Mouse (Mus musculus) CD4-positive, CD25-positive, alpha-beta regulatory T cell, adult 4 months (primary cell): ENCODE data around the gene Dyx1c1. TPM values are rescaled to one million over a fixed set of nuclear protein-coding genes. Genes with fewer than 3 reads are reported as not detected.
A peak's percentile ranks its signal among the peaks of the same experiment; 100 is the strongest.

Experiments
- ATAC-seq: one replicate; pipeline ENCODE4 v1.8.0; 2017
- polyA plus RNA-seq, 2 experiments: library from polyadenylated mRNA; unstranded; fragments of 100-300 nt; shearing (Covaris generic); gene quantifications; one replicate each; pipeline ENCODE4 v1.2.1; 2017

Dyx1c1 gene
- polyA plus RNA-seq, 2 experiments from 2014 or later: 3.7 to 4.0 TPM

DNA sequence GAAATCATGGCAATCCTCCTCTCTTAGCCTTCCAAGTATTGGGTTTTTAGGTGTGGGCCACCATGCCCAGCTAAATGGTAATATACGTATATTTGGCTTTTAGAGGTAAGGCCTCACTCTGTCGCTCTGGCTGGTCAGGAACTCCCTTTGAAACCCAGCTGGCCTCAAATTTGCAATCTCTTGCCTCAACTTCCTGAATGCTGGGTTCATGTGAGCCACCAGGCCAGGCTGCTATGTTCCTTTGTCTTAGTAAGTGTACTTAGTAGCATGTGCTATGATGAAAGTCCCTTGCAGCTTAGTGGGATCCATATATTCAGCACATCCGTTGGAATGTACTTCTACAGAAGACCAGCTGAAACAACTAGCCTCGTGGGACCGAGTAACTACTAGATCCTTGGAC, 16.1 kb downstream of the Dyx1c1 start:
- no peak for ATAC-seq

DNA sequence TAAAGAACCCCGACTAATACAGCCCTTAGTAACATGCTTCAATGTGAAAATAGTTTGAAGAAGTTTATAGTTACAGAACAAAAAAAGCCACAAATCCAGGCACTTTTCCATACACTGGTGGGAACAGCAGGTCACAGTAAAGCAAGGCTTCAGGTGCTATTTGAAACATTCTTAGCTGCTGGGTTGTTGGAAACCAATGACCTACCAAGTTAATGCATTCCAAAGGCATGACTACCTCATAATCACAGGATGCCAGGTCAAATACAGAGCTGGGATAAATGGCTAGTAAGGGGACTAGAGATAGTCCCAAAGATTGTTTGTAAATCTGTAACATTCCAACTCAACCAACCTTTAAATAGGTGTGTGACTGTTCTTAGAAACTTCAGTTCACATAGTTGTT, 16.7 kb downstream of the Dyx1c1 start:
- no peak for ATAC-seq

- no peak for ATAC-seq
Observed at GRCm38 (mm10) chr9:72983066-72983465, 24.5 kb downstream of the Dyx1c1 start.

DNA sequence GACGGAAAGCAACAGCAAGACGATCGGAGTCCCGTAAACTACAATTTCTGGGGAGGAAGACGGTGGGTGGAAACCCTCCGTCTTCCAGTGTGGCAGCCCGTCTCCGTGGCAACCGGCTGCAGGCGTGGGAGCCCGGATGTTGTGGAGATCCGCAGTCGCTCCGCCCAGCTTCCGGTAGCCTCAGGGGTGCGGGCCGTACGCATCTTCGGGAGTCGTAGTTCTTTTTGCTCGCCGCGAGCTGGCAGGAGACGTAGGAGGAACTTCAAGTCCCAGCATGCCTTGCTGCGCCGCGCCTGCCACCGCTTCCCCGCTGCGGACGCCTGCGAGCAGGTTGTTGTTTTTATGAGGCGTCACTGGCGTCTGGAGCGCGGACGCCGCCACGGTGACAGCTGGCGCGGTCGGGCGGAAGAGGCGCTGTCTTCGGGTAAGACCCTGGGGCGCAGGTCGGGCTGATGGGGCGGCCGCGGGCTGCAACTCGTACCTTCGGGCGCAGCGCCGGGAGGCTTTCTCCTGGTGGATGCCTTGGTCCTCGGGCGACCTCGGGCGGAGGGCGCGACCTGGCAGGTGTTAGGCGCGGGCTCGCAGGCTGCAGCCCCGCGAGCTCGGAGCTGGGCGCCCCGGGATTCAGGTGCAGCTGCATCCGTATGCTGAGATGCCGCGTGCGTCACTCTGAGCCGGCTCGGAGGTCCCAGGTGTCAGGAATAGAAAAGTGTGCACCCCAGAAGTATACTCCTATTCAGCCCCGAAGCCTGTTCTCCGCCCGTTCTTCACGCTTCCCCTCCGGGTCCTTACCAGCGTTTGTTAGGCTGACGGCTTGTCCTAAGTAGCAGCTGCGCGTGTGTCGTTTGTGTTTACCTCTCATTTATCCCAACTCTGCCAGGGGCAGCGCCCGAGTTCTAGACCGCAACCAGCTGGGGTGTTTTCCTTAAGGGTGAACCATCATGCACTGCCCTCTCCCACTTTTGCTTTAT, 26.9 kb downstream of the Dyx1c1 start, which contains the start of the genes Ccpg1os and Ccpg1:
Gene Ccpg1os, minus strand, starts transcription at position 133 of the 971 bp plus-strand sequence.
Gene Ccpg1, plus strand, starts transcription at position 180 of the 971 bp plus-strand sequence.
- ATAC-seq: peak; percentile 95

GRCm38 (mm10) chr9:72987703-72988102, 29.1 kb downstream of the Dyx1c1 start:
- ATAC-seq: no peak

GRCm38 (mm10) chr9:72988706-72989105, 30.1 kb downstream of the Dyx1c1 start:
- no peak for ATAC-seq

DNA sequence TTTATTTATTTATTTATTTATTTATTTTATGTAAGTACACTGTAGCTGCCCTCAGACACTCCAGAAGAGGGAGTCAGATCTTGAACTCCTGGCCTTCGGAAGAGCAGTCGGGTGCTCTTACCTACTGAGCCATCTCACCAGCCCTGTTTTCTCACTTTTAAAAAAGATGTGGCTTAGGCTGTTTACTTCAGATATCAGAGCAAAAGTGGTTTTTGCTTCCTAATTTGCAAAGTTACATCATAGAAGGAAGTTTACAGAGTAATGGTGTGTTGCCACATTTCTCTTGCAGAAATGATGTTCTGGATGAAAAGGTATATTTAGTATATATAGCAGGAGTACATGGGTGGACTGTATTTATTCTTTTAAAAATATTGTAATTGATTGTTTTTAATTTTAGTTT, 32.8 kb downstream of the Dyx1c1 start:
- ATAC-seq: no peak

DNA sequence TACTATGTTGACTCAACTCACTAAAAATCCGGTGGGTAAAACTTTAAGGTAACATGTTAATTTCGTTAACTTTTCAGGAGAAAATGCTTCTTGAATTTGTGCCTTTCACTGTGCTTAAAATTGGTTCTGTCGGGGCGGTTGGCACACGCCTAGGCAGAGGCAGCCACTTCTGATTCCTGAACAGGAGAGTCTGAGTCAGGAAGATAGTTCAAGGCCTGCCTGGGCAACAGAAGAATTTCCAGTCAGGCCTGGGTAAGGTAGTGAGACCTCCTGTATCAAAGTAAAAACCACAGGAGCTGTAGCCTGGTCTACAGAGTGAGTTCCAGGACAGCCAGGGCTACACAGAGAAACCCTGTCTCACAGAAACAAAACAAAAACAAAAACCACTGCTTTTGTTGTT, 34.0 kb downstream of the Dyx1c1 start:
- no peak for ATAC-seq

DNA sequence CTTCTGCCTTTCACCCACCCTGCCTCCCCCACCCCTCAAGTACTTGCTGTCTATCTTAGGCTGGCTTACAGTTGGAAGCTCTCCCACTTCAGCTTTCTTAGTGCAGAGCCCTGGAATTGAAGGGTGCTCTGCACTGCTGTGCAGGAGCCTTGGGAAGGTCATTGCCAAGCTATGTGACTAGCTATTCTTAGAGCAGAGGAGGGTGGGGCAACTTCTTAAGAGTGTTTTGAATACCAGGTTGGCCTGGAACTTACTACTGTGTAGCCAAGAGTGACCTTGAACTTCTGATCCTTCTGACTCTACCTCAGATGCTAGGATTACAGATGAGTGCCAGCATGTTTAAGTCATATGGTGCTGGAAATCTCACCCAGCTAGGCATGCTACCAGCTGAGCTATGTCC, 37.6 kb downstream of the Dyx1c1 start:
- ATAC-seq: no peak

GRCm38 (mm10) chr9:72996806-72997205, 38.2 kb downstream of the Dyx1c1 start:
- no peak for ATAC-seq

DNA sequence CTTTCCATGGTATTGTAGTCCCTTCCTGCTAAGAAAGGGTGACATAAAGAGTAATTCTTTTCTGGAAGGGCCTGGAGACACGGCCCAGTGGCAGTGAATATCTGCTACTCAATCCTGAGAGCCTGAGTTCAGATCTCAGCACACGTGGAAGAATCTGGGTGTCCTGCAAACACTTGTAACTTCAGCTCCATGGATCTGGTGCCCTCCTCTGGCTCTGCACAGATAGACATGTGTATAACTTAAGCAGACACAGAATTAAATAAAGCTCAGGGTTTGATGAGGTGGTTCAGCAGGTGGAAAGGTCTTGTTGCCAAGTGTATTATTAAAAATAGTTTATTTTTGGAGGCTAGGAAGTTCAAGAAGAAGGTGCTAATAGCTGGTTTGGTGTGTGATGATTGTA, 41.9 kb downstream of the Dyx1c1 start:
- no peak for ATAC-seq

- ATAC-seq: no peak
Observed at GRCm38 (mm10) chr9:73001314-73002011, 42.9 kb downstream of the Dyx1c1 start.

DNA sequence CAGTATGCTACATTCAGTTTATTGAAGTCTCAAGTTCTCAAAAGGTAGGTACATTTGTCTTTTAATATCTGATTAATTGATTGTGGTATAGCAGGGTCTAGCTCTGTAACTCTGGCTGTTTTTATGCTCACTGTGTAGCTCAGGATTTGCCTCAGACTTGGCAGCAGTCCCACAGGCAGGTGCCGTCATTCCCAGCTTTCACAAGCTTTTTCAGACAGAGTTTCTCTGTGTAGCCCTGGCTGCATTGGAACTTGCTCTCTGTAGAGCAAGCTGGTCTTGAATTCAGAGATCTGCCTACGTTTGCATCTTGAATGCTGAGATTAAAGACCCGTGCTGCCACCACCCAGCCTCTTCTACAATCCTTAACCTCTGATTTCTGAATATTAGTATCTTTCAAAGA, 43.6 kb downstream of the Dyx1c1 start:
- no peak for ATAC-seq

DNA sequence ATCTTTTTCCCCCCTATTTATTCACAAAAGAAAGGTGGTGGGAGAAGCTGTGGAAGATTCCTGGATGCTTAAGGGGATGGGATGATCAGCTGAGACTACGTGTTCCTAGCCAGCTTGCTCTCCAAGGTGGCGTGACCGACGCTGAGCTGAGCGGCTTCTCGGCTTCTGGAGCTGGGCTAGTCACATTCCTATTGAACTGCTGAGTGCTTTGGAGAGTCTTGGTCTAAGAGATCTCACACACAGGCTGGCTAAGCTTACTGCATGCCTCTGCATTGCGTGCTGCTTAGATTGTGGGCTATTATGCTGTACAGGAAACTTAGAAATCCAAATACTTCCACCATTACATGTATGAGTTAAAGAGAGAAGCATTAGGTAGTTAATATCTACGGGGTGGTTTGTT, 45.5 kb downstream of the Dyx1c1 start:
- ATAC-seq: no peak

DNA sequence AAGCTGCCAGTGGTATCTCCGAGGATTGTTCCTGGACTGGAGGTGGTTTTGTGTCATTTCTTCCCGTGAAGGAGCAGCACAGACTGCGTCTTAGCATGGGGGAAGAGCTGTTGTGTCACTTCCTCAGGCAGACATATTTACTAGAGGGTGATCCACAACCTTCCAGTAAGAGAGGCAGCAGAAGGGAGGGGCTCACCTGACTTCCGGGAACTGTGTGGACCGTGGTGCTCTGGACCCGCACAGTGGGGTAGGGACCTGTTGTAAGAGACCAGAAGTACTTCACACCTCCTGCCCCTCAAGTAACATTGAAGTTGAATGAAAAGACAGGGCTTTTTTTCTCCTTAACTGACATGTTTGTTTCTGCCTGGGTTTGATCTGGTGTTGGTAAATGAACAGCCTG, 46.5 kb downstream of the Dyx1c1 start:
- ATAC-seq: no peak

- ATAC-seq: no peak
Observed at GRCm38 (mm10) chr9:73006175-73006574, 47.6 kb downstream of the Dyx1c1 start.

- ATAC-seq: no peak
Observed at GRCm38 (mm10) chr9:73008384-73008783, 49.8 kb downstream of the Dyx1c1 start.

DNA sequence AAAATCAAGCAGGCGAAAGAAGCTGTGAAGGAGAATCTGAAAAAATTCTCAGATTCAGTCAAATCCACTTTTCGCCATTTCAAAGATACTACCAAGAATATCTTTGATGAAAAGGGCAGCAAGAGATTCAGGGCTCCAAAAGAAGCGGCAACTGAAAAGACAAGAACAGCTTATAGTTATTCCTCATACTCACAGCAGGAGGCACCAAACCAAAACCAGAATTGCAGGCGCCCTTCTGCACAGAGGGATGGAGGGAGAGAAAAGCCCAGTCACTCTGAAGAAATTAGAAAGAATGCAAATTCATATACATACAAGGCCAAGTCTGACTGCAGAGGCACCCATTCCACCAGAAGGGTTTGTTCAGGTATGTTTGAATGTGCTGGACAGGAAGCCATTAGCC, 54.0 kb downstream of the Dyx1c1 start:
- no peak for ATAC-seq

DNA sequence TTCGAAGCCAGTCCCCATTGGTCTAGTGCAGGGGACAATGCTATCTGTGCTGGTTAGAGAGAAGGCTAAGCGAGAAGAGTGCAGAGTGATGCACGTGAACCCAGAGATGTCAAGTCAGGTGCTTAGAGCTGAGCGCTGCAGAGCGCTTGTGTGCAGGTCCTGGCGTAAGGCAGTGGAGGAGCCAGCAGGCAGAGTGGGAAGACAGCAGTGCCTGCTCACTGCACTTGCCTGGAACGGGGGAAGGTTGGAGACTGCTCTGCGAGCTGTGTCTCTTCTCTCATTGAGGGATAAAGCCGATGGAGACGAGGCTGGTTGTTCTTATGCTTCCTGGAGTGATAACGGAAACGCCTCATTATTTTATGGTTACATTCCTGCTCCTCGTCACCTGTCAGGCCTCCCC, 56.1 kb downstream of the Dyx1c1 start:
- ATAC-seq: no peak

- no peak for ATAC-seq
Observed at GRCm38 (mm10) chr9:73019841-73020240, 61.3 kb downstream of the Dyx1c1 start.

- ATAC-seq: no peak
Observed at GRCm38 (mm10) chr9:73020566-73021097, 62.0 kb downstream of the Dyx1c1 start.
